Mouse (Mus musculus): ENCODE results near the gene Cxcl5. TPM values are rescaled to one million over a fixed set of nuclear protein-coding genes. Genes with fewer than 3 reads are reported as not detected.
"Not testable (repeated sequence)": the region's sequence is repeated elsewhere in the genome, so short reads cannot be mapped to it uniquely, and the experiment has no call there.

Gene Cxcl5
- total RNA-seq, 2 experiments from 2014 or later, result not detected

DNA sequence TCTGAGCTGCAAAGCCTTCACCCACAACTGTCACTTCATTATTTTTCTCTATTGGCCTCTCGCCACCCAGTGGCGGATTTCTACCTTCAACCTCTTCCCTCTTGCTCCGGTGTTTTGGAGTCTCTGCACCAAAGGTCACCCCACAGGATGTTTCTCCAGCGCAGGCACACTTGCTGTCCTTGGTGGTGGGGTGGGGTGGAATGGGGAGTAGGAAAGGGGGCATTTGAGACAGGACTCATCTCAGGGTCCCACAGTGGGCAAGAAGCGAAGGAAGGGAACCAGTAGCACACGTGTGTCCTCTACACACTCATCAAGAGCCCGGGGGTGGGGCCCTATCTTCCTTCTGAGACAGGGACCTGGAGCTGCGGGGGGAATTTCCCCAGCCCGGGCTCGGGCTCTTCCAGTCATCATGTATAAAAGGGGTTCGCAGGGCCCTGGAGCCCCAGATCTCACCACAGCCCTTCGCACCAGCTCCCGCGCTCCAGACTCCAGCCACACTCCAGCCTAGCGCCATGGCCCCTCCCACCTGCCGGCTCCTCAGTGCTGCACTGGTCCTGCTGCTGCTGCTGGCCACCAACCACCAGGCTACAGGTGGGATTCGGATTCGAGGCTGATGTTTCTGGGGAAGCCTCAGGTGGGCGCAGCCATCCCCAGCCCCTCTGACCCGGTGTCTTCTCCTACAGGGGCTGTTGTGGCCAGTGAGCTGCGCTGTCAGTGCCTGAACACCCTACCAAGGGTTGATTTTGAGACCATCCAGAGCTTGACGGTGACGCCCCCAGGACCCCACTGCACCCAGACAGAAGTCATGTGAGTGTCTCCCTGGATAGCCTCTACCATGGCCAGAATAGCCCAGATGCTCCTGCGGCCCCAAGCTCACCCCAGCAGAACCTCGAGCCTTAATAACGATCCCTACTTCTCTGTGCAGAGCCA is 26.8 kb downstream of the Cxcl5 start, which contains the start of gene Cxcl3:
TSS of gene Cxcl3 (plus strand) at position 445 of the 930 bp plus-strand sequence.
- no peak for DNase-seq

GRCm38 (mm10) chr5:90788114-90788513 is 29.0 kb downstream of the Cxcl5 start:
- DNase-seq, result no peak

DNA sequence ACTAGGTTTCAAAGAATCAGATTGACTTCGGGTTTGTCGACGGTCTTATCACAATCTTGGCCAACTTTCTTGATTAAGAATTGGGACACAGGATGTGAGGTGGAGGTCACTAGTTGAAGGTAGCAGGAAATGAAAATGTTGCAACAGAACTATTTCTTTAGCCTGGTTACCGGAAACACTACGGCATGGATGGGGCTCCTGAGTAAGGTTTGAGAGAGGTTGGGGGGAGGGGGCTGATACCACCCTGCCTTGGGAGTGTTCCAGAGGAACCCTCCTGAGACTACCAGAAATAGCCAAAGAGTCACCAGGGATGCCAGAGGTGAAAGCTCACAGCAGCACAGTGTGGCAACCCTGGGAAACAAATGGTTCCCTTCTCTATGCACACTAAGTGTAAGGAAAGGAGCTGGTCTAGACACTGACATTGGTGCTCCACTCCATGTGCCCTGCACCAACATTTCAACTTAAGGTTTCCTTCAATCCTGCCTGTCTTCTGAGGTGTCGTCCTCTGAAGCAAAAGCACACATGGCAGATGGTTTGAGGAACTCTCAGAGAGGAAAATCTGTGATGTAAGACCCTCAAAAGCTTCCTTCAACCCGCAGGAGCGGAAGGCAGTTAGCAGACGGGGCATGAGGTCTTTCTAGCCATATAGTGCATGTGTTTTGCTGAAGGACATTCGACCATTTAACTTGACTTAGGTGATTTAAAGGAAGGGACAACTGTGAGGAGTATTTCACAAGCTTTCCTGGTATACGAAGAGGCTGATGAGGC is 30.3 kb downstream of the Cxcl5 start:
- DNase-seq, result no peak

GRCm38 (mm10) chr5:90790074-90790502 is 30.9 kb downstream of the Cxcl5 start:
- DNase-seq, result no peak

GRCm38 (mm10) chr5:90794195-90794625 is 35.0 kb downstream of the Cxcl5 start, which contains the start of gene Cxcl15:
Gene Cxcl15, plus strand, starts transcription at chr5:90794534.
- no peak for DNase-seq

DNA sequence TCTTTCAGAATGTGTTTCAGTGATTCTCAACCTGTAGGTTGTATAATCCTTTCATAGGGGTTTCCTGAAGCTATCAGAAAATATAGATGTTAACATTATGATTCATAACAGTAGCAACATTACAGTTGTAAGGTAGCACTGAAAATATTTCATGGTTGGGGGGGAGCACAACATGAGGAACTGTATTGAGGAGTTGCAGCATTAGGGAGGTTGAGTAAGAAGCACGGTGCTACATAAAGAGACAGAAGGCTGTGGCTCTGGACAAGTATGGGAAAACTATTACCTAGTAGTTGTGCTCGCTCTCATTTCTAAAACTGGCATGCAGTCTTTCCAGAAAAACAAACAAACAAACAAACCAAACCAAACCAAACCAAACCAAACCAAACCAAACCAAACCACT is 36.2 kb downstream of the Cxcl5 start:
- DNase-seq, result not testable (repeated sequence)

GRCm38 (mm10) chr5:90804574-90804973 is 45.4 kb downstream of the Cxcl5 start:
- no peak for DNase-seq

DNA sequence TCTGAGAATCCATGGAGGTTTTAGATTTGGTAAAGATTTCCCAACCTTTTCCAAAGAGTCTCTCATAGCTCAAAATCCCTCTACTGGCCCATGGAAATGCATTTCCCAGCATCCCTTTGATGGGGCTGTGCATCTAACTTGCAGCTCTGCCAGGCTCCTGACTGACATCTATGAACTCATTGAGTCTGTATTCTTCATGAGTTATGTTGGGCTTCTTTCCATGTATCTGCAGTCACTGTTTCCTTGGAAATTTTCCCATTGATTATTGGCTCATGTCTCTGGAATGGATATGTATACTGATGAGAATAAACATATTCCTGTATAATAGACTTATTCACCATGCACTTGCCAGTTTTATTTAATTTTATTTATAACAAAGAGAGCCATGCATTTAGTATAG is 46.9 kb downstream of the Cxcl5 start:
- DNase-seq, result no peak

GRCm38 (mm10) chr5:90807176-90807950 is 48.2 kb downstream of the Cxcl5 start:
- no peak for DNase-seq

Small RNA genes within 50 kb of the gene (microRNA-seq; reads per million reads assigned to microRNA genes)
- gene Gm24322, result 0 reads per million in 2 experiments

Other genes starting within 250 kb of the Cxcl5 start
- gene Afm, start 240.4 kb upstream of the Cxcl5 start, total RNA-seq (2021), result under 1 TPM in 1 of 2 experiments, not detected in 1; 0.23 TPM
- gene 5830473C10Rik, start 198.3 kb upstream of the Cxcl5 start, total RNA-seq (2021), result not detected
- not detected for gene Rassf6, start 118.7 kb upstream of the Cxcl5 start, total RNA-seq (2021)
- gene Ppbp, start 9.2 kb downstream of the Cxcl5 start, total RNA-seq (2021), result 1 to 10 TPM in 1 of 2 experiments, under 1 TPM in 1; 0.31 to 3.3 TPM
- 10 to 100 TPM; 29.9 to 39.5 TPM for gene Pf4, start 13.1 kb downstream of the Cxcl5 start, total RNA-seq (2021)
- not detected for gene Cxcl3, start 26.7 kb downstream of the Cxcl5 start, total RNA-seq (2021)
- gene Cxcl15, start 35.2 kb downstream of the Cxcl5 start, total RNA-seq (2021), result not detected
- gene Cxcl1, start 131.9 kb downstream of the Cxcl5 start, total RNA-seq (2021), result under 1 TPM in 1 of 2 experiments, not detected in 1; 0.35 TPM
- gene Cxcl2, start 144.5 kb downstream of the Cxcl5 start, total RNA-seq (2021), result under 1 TPM in 1 of 2 experiments, not detected in 1; 0.25 TPM
- 10 to 100 TPM; 13.5 to 17.0 TPM for gene Mthfd2l, start 171.8 kb downstream of the Cxcl5 start, total RNA-seq (2021)